Mouse (Mus musculus): ENCODE results near the gene Gtf3a.
A peak's percentile ranks its signal among the peaks of the same experiment; 100 is the strongest.
"Not testable (repeated sequence)": the region's sequence is repeated elsewhere in the genome, so short reads cannot be mapped to it uniquely, and the experiment has no call there.

Gtf3a gene

DNA sequence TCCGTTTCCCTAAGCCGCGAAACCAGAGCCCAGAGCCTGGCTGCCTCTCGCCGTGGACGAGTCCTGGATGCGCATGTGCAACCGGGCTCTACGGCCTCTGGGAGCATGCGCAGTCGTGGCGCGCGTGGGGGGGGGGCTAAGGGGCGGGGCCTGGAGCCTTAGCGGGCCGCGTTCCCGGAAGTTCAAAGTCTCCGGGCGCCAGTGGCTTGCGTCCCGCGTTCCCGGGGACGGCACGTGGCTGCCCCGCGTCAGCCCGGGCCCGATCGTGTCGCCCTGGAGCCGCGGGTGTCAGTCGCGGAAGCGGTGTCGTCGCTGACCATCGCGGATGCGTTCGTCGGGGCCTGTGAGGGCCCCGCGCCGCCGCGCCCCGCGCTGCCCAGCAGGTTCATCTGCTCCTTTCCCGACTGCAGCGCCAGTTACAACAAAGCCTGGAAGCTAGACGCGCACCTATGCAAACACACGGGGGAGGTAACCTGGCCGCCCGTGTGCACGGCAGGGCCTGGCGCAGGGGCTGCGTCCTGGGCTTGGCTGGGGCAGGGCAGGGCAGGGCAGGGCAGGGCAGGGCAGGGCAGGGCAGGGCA lies at the start of gene Gtf3a:
Gtf3a (plus strand) TSS at position 150 of the 581 bp plus-strand sequence.
- DNase-seq: peak; percentile 85

DNA sequence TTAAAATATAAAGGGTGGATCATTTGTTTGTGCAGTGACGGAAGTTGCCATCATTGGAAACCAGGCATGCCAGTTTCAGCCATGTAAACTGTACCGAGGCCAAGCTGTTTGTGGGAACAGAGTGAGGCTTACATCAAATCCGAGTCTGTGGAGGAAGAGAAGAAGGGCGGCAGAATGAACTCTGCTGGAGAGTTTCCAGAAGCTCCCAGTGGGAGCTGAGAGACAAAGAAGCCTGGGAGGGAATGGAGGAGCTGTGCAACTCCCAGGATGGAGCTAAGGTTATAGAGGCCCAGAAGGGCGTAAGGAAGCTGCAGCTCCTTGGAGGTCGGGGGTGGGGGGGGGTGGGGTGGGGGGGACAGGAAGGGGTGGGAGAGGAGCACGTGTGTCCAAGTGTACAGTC lies 48.1 kb upstream of the Gtf3a start:
- DNase-seq: no peak

DNA sequence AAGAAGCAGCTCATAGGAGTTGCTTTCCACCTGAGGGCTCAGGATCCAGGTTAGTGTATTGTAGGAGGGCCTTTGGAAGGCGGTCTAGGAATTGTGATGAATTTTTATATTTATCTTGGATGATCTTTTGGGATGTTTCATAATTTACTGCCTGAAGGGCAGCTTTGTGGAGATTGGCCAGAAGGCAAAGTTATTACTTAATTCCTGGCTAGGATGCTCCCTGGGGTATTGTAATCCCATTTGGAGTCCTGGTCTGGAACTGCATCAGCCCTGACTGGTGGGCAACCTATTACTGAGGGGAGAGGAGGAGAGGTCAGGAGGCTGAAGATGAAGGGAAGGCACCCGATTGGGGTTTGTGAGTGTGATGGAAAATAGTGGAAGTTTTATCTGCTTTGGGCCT lies 47.0 kb upstream of the Gtf3a start:
- DNase-seq: no peak

GRCm38 (mm10) chr5:146904404-146904803 lies 44.1 kb upstream of the Gtf3a start:
- peak; percentile 85 for DNase-seq

DNA sequence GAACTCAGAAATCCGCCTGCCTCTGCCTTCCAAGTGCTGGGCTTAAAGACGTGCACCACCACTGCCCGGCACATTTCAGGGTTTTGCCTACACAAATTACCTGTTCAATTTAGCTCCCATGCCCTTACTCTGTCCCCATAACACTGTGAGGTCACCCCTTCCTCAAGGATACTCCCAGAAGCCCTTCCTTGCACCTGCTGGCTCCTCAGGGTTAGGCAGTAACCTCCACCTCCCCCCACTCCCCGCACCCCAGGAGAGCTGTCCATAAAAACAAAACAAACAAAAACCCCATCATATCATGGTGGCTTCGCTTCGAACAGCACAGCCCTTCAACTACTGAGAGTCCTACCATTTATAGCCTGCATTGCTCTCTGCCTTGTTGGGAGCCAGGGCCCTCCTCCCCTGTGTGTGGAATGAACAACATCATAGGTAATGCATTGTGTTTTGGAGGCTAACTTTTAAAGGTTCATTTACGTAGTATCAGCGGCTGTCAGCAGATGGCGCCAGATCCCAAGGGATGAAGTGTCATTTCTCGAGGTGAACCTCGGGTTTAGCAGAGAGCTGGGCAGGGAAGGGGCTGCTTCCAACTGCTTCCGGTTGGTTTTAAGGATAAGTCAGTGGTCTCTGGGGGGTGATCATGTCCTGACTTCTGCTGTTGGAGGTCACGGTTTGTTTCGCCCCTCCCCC lies 42.8 kb upstream of the Gtf3a start:
- DNase-seq: peak; percentile 95

GRCm38 (mm10) chr5:146907533-146907932 lies 40.9 kb upstream of the Gtf3a start:
- DNase-seq: no peak

DNA sequence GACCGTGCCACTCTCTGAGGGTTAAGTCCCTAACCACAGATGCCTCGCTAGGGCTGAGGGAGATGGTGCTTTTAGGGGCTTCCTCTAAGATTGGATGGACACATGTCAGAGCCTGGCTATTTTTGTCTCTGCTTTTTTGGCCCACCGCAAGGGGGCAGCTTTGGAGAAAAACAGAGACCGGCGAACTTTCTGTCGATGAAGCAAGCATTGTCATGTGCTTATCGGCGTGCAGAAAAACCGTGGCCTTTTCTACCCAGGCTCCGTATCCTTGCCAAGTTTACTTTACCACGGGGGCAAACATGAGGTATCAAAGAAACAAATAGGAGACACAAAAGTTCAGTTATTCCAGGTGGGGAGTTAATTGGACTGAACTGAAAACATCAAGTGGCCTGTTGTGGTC lies 39.8 kb upstream of the Gtf3a start:
- DNase-seq: no peak

DNA sequence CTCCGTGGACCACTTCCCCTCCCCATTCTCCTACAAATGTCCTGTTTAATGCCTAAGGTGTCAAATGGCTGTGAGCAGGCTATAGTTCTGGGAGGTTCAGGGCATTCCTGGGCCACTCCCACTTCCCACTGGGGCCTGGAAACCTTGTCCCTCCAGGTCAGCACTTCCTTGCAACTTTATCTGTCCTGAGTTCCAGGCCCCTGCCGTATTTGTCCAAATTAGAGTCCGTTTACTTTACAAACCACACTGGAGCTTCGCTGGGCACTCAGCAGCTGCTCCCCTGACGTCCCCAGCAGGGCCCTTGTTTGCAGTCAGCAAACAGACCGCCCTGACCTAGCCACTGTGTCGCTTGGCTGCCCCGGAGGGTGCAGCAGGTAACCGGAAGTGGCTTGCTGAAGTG lies 36.3 kb upstream of the Gtf3a start:
- DNase-seq: no peak

DNA sequence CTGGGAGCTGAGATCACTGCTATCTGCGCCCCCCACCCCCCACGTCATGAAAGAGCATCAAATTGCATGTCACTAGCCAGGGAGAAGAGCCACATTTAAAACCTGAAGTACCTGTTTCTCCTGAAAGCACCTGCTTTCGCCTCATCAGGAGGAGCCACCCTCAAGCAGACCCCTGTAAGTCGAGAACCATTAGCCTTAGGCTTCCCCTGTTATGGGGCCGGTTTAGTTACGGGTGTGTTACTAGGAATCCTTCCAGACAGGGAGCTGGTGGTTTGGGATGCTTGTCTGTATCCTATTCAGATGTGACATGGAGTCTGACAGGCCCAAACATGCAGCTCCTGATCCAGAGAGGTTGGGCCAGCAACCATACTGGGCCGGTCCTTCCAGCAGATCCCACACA lies 35.1 kb upstream of the Gtf3a start:
- no peak for DNase-seq

DNA sequence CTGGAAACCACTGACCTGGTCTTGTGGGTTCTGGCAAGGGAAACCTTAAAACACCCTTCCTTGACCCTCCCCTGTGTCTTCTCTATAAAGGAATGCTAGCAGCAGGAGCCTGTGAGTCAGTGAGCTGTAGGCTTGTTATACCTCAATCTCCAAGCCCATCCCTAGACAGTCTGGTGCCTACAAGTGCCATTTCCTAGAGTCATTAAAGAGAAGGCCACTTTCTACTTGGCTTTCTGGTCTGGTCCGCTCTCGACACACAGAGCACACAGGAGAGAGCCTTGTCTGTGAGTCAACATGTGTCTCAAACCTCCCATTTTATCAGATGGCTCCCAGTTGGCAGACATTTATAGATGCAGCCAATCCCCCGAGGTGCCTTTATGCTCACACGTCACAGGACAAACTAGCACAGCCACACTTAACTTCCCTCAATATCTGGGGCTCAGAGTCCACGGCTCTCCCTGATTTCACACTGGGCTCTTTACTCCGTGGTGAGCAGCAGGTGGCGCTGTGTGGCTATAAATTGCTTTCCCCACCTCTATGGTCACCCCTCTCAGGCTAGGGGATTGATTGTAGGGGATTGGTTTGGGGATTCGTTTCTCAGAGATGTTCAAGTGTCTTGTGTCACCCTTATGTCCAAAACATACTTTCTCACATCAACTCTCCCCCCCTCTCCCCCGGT lies 34.2 kb upstream of the Gtf3a start:
- DNase-seq: peak; percentile 88

- DNase-seq: no peak
Measured at GRCm38 (mm10) chr5:146916273-146916672, 32.2 kb upstream of the Gtf3a start.

- no peak for DNase-seq
Measured at GRCm38 (mm10) chr5:146916806-146917205, 31.7 kb upstream of the Gtf3a start.

DNA sequence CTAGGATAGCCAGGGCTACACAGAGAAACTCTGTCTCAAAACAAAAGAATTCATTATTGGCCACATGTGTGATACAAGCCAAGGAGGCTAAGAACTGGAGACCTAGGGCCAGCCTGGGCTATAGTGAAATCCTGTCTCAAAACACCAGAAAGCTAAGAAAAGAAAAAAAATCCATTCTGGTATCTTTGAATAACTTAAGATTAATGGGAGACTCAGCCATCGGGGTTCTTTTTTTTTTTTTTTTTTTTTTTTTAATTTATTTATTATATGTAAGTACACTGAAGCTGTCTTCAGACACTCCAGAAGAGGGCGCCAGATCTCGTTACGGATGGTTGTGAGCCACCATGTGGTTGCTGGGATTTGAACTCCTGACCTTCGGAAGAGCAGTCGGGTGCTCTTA lies 31.1 kb upstream of the Gtf3a start:
- DNase-seq: not testable (repeated sequence)

GRCm38 (mm10) chr5:146919874-146920273 lies 28.6 kb upstream of the Gtf3a start:
- no peak for DNase-seq

GRCm38 (mm10) chr5:146920314-146921161 lies 27.9 kb upstream of the Gtf3a start:
- no peak for DNase-seq

GRCm38 (mm10) chr5:146921224-146921623 lies 27.2 kb upstream of the Gtf3a start:
- DNase-seq: no peak

DNA sequence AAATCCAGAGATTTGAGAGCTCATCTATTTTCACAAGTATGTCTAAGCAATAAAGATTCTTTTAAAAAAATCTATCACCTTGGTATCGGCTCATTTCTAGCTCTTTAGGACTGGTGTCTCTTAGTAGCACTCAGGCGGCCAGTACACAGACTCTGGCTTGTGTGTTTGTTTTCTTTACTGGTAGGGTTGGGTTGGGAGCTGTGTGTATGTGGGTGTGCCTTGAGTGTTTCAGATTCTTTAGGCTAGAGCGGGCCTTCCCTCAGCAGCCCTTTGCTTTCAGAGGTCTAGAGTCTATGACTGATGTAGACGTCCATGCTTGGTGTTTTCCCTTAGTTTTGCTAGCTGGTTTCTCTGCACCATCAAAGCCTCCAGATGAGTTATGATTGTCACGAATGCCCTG lies 24.9 kb upstream of the Gtf3a start:
- no peak for DNase-seq

DNA sequence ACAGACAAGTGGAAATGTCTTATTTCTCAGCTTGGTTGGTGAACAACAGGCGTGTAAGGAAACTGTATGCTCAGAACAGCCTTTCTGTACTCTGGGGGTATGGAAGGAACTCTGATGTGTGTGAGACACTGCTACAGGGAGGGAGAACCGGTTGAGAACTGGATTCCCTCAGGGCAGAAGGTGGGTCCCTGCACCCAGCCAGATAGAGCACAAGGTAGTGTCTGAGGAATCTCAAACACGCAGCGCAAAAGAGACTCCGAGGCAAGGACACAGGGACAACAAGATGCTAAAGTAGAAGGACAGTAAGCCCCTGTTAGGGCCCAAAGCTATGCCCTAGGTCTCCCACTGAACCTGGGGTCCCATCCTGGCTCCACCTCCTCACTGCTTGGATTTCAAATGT lies 21.8 kb upstream of the Gtf3a start:
- no peak for DNase-seq

GRCm38 (mm10) chr5:146931422-146931821 lies 17.0 kb upstream of the Gtf3a start:
- no peak for DNase-seq

DNA sequence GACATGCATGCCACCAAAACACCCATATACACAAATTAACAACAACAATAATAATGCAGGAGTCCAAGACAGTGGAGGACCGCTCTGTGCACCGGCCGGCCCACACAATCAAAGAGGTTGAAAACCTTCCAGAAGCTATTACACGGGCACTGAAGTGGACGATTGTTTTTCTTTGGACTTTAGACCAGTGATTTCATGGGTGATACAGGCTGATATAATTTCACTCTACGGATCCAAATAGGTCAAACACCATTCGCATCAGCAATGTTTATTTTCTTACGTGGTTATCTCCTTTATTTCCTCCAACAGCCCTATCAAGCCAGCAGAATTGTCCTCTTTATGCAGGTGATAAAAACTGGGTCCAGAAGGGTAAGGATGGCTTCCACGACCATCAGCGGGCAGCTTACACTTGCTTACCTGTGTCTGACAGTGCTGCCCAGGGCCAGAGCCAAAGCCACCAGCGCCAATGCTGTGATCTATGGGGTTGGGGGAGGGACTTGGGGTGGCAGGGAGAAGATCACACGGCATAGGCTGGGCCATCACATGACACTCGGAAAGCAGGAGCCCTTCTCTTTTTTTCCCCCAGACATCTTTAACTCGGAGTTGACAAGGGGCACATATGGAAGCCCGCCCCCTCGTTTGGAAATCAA lies 16.4 kb upstream of the Gtf3a start:
- DNase-seq: no peak

- no peak for DNase-seq
Measured at GRCm38 (mm10) chr5:146933466-146933865, 15.0 kb upstream of the Gtf3a start.

DNA sequence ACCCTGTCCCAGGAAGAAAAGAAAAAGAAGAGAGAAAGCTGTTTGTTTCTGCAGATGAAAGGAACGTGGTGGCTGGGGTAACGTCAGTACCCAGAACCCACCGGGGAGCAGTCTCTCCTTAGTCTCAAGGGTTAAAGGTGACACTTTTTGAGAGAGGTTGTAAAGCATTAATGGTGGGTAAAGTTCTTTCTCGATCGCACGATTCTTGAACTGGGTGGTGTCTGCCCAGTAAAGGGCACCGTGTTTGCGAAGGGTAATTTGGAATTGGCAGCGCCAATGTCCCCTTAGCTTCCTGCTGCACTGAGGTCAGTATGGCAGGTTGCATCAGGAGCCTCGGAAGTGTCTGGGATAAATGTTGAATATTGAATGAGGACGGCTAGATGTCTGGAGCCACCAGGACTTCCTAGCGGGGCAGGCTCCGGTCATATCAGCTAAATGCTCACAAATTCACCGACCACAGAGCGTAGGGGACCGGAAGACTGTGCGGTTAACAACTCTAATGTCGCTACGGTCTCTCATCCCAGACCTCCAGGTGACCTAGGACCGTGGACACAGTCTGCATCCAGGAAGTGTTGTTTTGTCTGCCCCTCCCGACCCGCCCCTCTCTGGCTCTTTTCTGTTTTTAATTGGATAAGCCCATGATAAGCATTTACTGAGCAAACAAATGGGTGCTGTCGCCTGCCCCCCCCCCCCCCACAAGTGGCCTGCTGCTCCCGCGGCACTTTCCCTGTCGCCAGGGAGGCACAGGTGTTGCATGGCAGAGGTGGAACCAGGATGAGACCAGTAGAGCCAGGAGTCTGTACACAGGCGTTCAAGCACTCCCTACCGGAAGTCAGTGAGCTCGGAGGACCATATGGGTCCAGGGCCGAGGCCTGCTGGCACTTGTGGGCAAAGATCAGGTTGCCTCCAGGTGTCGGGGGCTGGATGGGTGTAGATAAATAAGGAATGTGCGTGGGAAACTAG lies 10.6 kb upstream of the Gtf3a start:
- DNase-seq: no peak
